Comparison of ENCODE assay signal across 8 mouse cellular contexts in genomic region chr14:26669292-26670073, GRCm38 (mm10). TPM values are rescaled to one million over a fixed set of nuclear protein-coding genes. Genes with fewer than 3 reads are reported as not detected.
DNase-seq lines count a peak whose midpoint lies in the region; ATAC-seq and TF ChIP-seq lines count a peak whose summit lies in the region.

Gene Pde12, minus strand, starts transcription at chr14:26669883.

- no peak for TF ChIP-seq CTCF in G1E (IDR thresholded peaks at IDR 0.05; ENCODE audit: low read depth, low read length)
- TF ChIP-seq CTCF in layer of hippocampus, adult 2 months (conservative IDR thresholded peaks at IDR 0.05), result no peak
- TF ChIP-seq CTCF in lung, embryonic 14.5 days (IDR thresholded peaks at IDR 0.05; ENCODE audit: low read depth), result no peak
- TF ChIP-seq CTCF in olfactory bulb, adult 2 months (IDR thresholded peaks at IDR 0.05; ENCODE audit: insufficient read depth, low read depth, low read length), result no peak
- no peak for TF ChIP-seq CTCF in thymus, adult 2 months (IDR thresholded peaks at IDR 0.05; ENCODE audit: borderline replicate concordance, control insufficient read depth, extremely low read depth, insufficient read depth, low read length, poor library complexity)

- H3K9me3 ChIP-seq in G1E (replicated peaks), result no peaks in the 10 kb centered on the region
- no peaks in the 10 kb centered on the region for H3K9me3 ChIP-seq in forebrain, embryonic 16.5 days (ENCODE audit: control insufficient read depth, low read length)
- H3K9me3 ChIP-seq in lung, embryonic 14.5 days (ENCODE audit: low read depth, low read length), result no peaks in the 10 kb centered on the region

- no peaks in the 10 kb centered on the region for H3K27me3 ChIP-seq in G1E (ENCODE audit: insufficient read depth, low read length)
- no peaks in the 10 kb centered on the region; the same call in 1 of the 2 replicates for H3K27me3 ChIP-seq in forebrain, embryonic 16.5 days (replicated peaks; ENCODE audit: control insufficient read depth, insufficient read depth, low read length)
- H3K27me3 ChIP-seq in lung, embryonic 14.5 days (ENCODE audit: insufficient read depth, low read length), result no peaks in the 10 kb centered on the region
- H3K27me3 ChIP-seq in thymus, adult 2 months (ENCODE audit: control insufficient read depth, insufficient read depth, low read length), result no peaks in the 10 kb centered on the region

- peak within 1 kb of the TSS; percentile 95 for H3K27ac ChIP-seq in forebrain, embryonic 16.5 days (ENCODE audit: low read length)
- H3K27ac ChIP-seq in layer of hippocampus, adult 2 months, result peak within 1 kb of the TSS; percentile 96
- peak within 1 kb of the TSS; percentile 87 for H3K27ac ChIP-seq in lung, embryonic 14.5 days (ENCODE audit: low read depth)
- H3K27ac ChIP-seq in olfactory bulb, adult 2 months (ENCODE audit: insufficient read depth, low read depth, low read length), result peak within 1 kb of the TSS; percentile 85
- peak within 1 kb of the TSS; percentile 74 for H3K27ac ChIP-seq in thymus, adult 2 months (ENCODE audit: control insufficient read depth, insufficient read depth, low read length)

- peak; percentile 84 for DNase-seq in G1E (ENCODE audit: low spot score)
- peak; percentile 87 to 89 for DNase-seq in cerebellum, adult 18-20 months
- DNase-seq in heart, postnatal 36 days, result peak; percentile 88 to 96
- peak; percentile 80 to 89 for DNase-seq in layer of hippocampus, adult 2 months (ENCODE audit: low spot score in 2 of 2)
- peak; percentile 94 for DNase-seq in lung, embryonic 14.5 days
- DNase-seq in thymus, adult 2 months, result peak; percentile 82

- H3K4me2 ChIP-seq in forebrain, embryonic 16.5 days (ENCODE audit: low read length), result peak within 1 kb of the TSS; percentile 90
- H3K4me2 ChIP-seq in lung, embryonic 14.5 days, result peak within 1 kb of the TSS; percentile 96

- peaks cover 37% of the 10 kb centered on the region for H3K36me3 ChIP-seq in G1E (replicated peaks)
- no peaks in the 10 kb centered on the region; the same call in 1 of the 2 replicates for H3K36me3 ChIP-seq in forebrain, embryonic 16.5 days (ENCODE audit: control insufficient read depth, insufficient read depth)
- H3K36me3 ChIP-seq in lung, embryonic 14.5 days (ENCODE audit: insufficient read depth), result peaks cover 19% of the 10 kb centered on the region
- H3K36me3 ChIP-seq in thymus, adult 2 months (ENCODE audit: control insufficient read depth, insufficient read depth, low read length), result peaks cover 17% of the 10 kb centered on the region

- peak within 1 kb of the TSS; percentile 99 for H3K4me3 ChIP-seq in G1E (ENCODE audit: low read depth, low read length)
- peak within 1 kb of the TSS; percentile 97 for H3K4me3 ChIP-seq in forebrain, embryonic 16.5 days (replicated peaks; ENCODE audit: low read length)
- peak within 1 kb of the TSS; percentile 68 for H3K4me3 ChIP-seq in layer of hippocampus, adult 2 months
- peak within 1 kb of the TSS; percentile 93 for H3K4me3 ChIP-seq in lung, embryonic 14.5 days (ENCODE audit: low read depth, low read length)
- peak within 1 kb of the TSS; percentile 84 for H3K4me3 ChIP-seq in olfactory bulb, adult 2 months (ENCODE audit: insufficient read depth, low read depth, low read length)
- peak within 1 kb of the TSS; percentile 68 for H3K4me3 ChIP-seq in thymus, adult 2 months (ENCODE audit: control insufficient read depth, insufficient read depth, low read length)

- peaks cover 41% of the 10 kb centered on the region for H3K4me1 ChIP-seq in G1E (ENCODE audit: insufficient read depth, low read depth, low read length)
- peaks cover 21% of the 10 kb centered on the region for H3K4me1 ChIP-seq in forebrain, embryonic 16.5 days (replicated peaks; ENCODE audit: control insufficient read depth, insufficient read depth, low read length)
- H3K4me1 ChIP-seq in lung, embryonic 14.5 days (ENCODE audit: insufficient read depth), result peaks cover 9% of the 10 kb centered on the region
- H3K4me1 ChIP-seq in olfactory bulb, adult 2 months (ENCODE audit: control insufficient read depth, insufficient read depth, low read length), result peaks cover 6% of the 10 kb centered on the region; the same call in 1 of the 2 replicates
- H3K4me1 ChIP-seq in thymus, adult 2 months (replicated peaks; ENCODE audit: control insufficient read depth, insufficient read depth, low read length), result peaks cover 7% of the 10 kb centered on the region

- WGBS in forebrain, embryonic 16.5 days, result under 1% methylated on average over 68 of the region's 70 CpGs
- under 1% methylated on average over 70 of the region's 70 CpGs for WGBS in lung, embryonic 14.5 days
- under 1% methylated on average over 70 of the region's 70 CpGs for WGBS in olfactory bulb, adult 2 months
- WGBS in thymus, adult 2 months, result under 1% methylated on average over 70 of the region's 70 CpGs

- peak within 1 kb of the TSS; percentile 85 for H3K9ac ChIP-seq in forebrain, embryonic 16.5 days (replicated peaks; ENCODE audit: low read depth, low read length)
- H3K9ac ChIP-seq in lung, embryonic 14.5 days, result peak within 1 kb of the TSS; percentile 77

- ATAC-seq in G1E (ENCODE audit: extremely low read depth, insufficient number of reproducible peaks, low FRiP score, poor library complexity, severe bottlenecking), result peak; percentile 86
- peak; percentile 96 for ATAC-seq in forebrain, embryonic 16.5 days
- ATAC-seq in lung, embryonic 14.5 days (ENCODE audit: insufficient read depth), result peak; percentile 91

- intact Hi-C loops in heart, postnatal 36 days (cut with DNase I), result loop anchor here (5.0 kb wide), 1 partner anchor 137 kb away; the partner anchor contains the start of gene Slmap

- peak; percentile 69 for TF ChIP-seq POLR2A in olfactory bulb, adult 2 months (IDR thresholded peaks at IDR 0.05; ENCODE audit: insufficient read depth, low read depth, low read length)
- peak; percentile 59; the same call in 1 of the 2 replicates for TF ChIP-seq POLR2A in thymus, adult 2 months (IDR thresholded peaks at IDR 0.05; ENCODE audit: control insufficient read depth, extremely low read depth, insufficient read depth, low read length, poor library complexity)

RNA-seq across cellular contexts. Expression of gene Pde12, which starts in this region (rescaled TPM):
- total RNA-seq in G1E (2014; fragmentation: Nextera tagmentation) (16.7 and 18.7 TPM in 2 replicates), G1E (2017) (13.1 and 14.2 TPM in 2 replicates)
- polyA plus RNA-seq in G1E (2012), result 12.3 and 13.5 TPM in 2 replicates
- 12.7 TPM in 2 replicates for polyA plus RNA-seq in forebrain, embryonic 16.5 days (2015; fragmentation: Nextera tagmentation; extraction: Ambion mirVana)
- total RNA-seq in heart, postnatal 36 days (2021), result 1 to 10 TPM; 4.5 to 4.6 TPM
- 1 to 10 TPM; 7.8 to 8.5 TPM for total RNA-seq in layer of hippocampus, adult 2 months (2021)
- 10.6 and 11.5 TPM in 2 replicates for polyA plus RNA-seq in lung, embryonic 14.5 days (2014; fragmentation: Nextera tagmentation; extraction: Ambion mirVana)
- polyA plus RNA-seq in olfactory bulb, adult 2 months (2012; ENCODE audit: insufficient read depth, insufficient read length, low replicate concordance, missing spikeins), result not detected in 2 replicates
- 13.0 and 14.3 TPM in 2 replicates for polyA plus RNA-seq in thymus, adult 2 months (2012; rRNA removed)

Comparison
In these comparisons a context has a peak if more than half of its experiments do, and no peak if none do; other contexts are left out.
1. Peak in every context shown above with its lines: DNase-seq, ATAC-seq, H3K4me3 ChIP-seq and H3K27ac ChIP-seq.